In genomic region chr5:115908699-115909098, GRCm38 (mm10) we compare ENCODE assay signal across 9 mouse cellular contexts.
DNase-seq lines count a peak whose midpoint lies in the region; ATAC-seq and TF ChIP-seq lines count a peak whose summit lies in the region.
"Had no signal": no experiment of that assay in that cellular context is flagged by ENCODE, and none has a peak within 500 bp of the region (broad histone marks: within the 10 kb centered on the region; RNA-seq: fewer than 3 reads in every experiment).

No protein-coding gene starts in this region.

- peak overlapping the region; percentile 70 for H3K9ac ChIP-seq in hindbrain, embryonic 16.5 days (ENCODE audit: low read depth, low read length)
- peak overlapping the region; percentile 67 for H3K9ac ChIP-seq in neural tube, embryonic 13.5 days

- ATAC-seq in hindbrain, embryonic 16.5 days: peak; percentile 45; the same call in 1 of the 2 replicates
- peak; percentile 34; the same call in 1 of the 2 replicates for ATAC-seq in neural tube, embryonic 13.5 days (ENCODE audit: low read depth)

- WGBS in hindbrain, embryonic 16.5 days: 28% methylated on average over 12 of the region's 12 CpGs
- WGBS in neural tube, embryonic 13.5 days: 67% methylated on average over 12 of the region's 12 CpGs

- H3K27ac ChIP-seq in layer of hippocampus, adult 2 months: peak overlapping the region; percentile 55
- peak overlapping the region; percentile 57 for H3K27ac ChIP-seq in hindbrain, embryonic 16.5 days (ENCODE audit: low read depth, low read length)
- H3K27ac ChIP-seq in neural tube, embryonic 13.5 days (replicated peaks): peak overlapping the region; percentile 7; the same call in 1 of the 2 replicates

- H3K9me3 ChIP-seq in hindbrain, embryonic 16.5 days (ENCODE audit: control insufficient read depth, low read length): no peaks in the 10 kb centered on the region
- H3K9me3 ChIP-seq in neural tube, embryonic 13.5 days: no peaks in the 10 kb centered on the region

- peaks cover 21% of the 10 kb centered on the region for H3K4me1 ChIP-seq in hindbrain, embryonic 16.5 days (ENCODE audit: control insufficient read depth, insufficient read depth, low read depth, low read length)
- H3K4me1 ChIP-seq in neural tube, embryonic 13.5 days (replicated peaks): peaks cover 30% of the 10 kb centered on the region

- DNase-seq in cerebellum, adult 8-10 months: peak; percentile 29
- no peak for DNase-seq in cerebellum, adult 11 months
- DNase-seq in layer of hippocampus, adult 2 months (ENCODE audit: low spot score in 2 of 2): no peak
- DNase-seq in layer of hippocampus, adult 11-12 months (ENCODE audit: low spot score): no peak
- no peak for DNase-seq in yolk sac, embryonic 10.5 days (ENCODE audit: low spot score)
- DNase-seq in right cerebral cortex, postnatal 4 days: no peak

- no peak for TF ChIP-seq CTCF in layer of hippocampus, adult 2 months (conservative IDR thresholded peaks at IDR 0.05)

- no peaks in the 10 kb centered on the region for H3K36me3 ChIP-seq in hindbrain, embryonic 16.5 days (ENCODE audit: control insufficient read depth, insufficient read depth, low read length)
- no peaks in the 10 kb centered on the region for H3K36me3 ChIP-seq in neural tube, embryonic 13.5 days

- H3K27me3 ChIP-seq in hindbrain, embryonic 16.5 days (replicated peaks; ENCODE audit: control insufficient read depth, insufficient read depth, low read length): no peaks in the 10 kb centered on the region
- H3K27me3 ChIP-seq in neural tube, embryonic 13.5 days: peaks cover 3% of the 10 kb centered on the region; the same call in 1 of the 2 replicates

- H3K4me3 ChIP-seq in layer of hippocampus, adult 2 months: peak overlapping the region; percentile 55
- H3K4me3 ChIP-seq in hindbrain, embryonic 16.5 days (ENCODE audit: low read length): peak overlapping the region; percentile 57
- H3K4me3 ChIP-seq in neural tube, embryonic 13.5 days: peak overlapping the region; percentile 45
- H3K4me3 ChIP-seq: erythroblast, embryonic 14.5 days had no signal

- peak overlapping the region; percentile 83 for H3K4me2 ChIP-seq in hindbrain, embryonic 16.5 days (ENCODE audit: low read length)
- H3K4me2 ChIP-seq in neural tube, embryonic 13.5 days: peak overlapping the region; percentile 65

Comparison
In these comparisons a context has a peak if more than half of its experiments do, and no peak if none do; other contexts are left out.
1. H3K27ac ChIP-seq: peak in every context shown above with its lines; median percentile 57 in hindbrain, embryonic 16.5 days; 55 in layer of hippocampus, adult 2 months; 7 in neural tube, embryonic 13.5 days.